Mouse (Mus musculus): Measurements from ENCODE around the gene Ly6g5c. TPM values are rescaled to one million over a fixed set of nuclear protein-coding genes. Genes with fewer than 3 reads are reported as not detected.

The Ly6g5c gene
- polyA plus RNA-seq, 1 experiment: not detected

DNA sequence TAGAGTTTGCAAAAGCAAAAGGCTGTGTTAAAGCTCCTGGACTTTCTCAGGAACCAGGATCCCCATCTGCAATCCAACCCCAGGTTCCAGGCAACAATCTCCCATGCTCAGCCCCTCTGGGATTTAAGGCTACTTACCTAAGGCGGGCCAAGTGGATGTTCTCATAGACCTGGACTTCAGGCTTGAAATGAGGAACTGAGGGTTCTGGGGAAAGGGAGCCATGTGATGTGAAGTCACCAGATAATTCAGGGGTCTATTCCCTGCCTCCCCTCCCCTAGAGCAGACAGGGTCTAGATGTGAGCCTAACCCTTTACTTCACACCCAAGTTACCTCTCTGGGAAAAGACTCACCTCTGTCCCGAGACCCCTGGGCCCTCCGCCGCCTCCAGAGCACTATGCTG, 27.4 kb upstream of the Ly6g5c start:
- Histone ChIP-seq H3K4me1 (ENCODE audit: control insufficient read depth, insufficient read depth, low read length) (peaks cover 10% of the 10 kb centered on the region; the same call in 1 of the 2 replicates), H3K27ac (ENCODE audit: insufficient read depth, low read depth, low read length) (no peak overlapping the region), H3K27me3 (replicated peaks; ENCODE audit: control insufficient read depth, insufficient read depth, low read length) (no peaks in the 10 kb centered on the region), H3K36me3 (ENCODE audit: control insufficient read depth, insufficient read depth, low read length) (no peaks in the 10 kb centered on the region), H3K4me3 (ENCODE audit: insufficient read depth, low read depth, low read length) (no peak overlapping the region)
- no peak for DNase-seq
- 87% methylated on average over 4 of the region's 4 CpGs for WGBS
- no peak for TF ChIP-seq POLR2A (IDR thresholded peaks at IDR 0.05; ENCODE audit: low read depth, low read length)
- TF ChIP-seq CTCF (conservative IDR thresholded peaks at IDR 0.05; ENCODE audit: insufficient read depth, insufficient read length, low read depth, low read length): no peak

DNA sequence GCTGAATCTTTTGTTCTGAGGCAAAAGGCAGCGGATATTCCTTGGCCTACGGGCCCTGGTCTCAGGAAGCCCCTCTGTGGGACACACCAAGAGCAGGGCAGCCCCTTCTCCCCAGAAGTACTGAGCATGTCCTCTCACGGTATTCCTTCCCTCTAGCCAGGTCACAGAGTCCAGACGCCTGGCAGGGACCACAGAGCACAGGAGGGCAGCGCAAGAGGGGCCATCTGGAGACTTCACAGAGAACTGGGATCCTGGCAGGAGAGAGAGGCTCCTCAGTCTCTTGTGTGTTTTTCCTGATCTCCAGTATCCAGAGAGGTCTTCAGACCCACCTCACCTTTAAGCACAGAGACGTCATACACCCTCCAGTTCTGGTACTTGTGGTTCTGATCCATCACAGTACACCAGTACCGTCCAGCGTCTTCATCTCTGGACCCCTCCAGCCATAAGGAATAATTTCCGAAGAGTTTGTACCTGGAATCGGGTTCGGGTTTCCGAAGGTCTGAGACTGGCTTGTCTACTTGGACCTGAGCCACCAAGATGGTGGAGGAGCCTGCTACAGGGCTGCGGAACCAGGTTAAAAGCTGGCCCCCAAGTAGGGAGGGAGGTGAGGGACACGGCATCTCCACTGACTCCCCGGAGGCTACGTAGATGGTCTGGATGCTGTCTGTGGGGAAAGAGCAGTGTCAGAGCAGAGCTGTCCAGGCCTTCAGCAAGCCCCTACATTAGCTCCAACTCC, 25.1 kb upstream of the Ly6g5c start:
- DNase-seq: no peak
- 88% methylated on average over 16 of the region's 16 CpGs for WGBS
- no peak overlapping the region for H3K27ac ChIP-seq (ENCODE audit: insufficient read depth, low read depth, low read length)
- H3K27me3 ChIP-seq (replicated peaks; ENCODE audit: control insufficient read depth, insufficient read depth, low read length): no peaks in the 10 kb centered on the region
- no peak overlapping the region for H3K4me3 ChIP-seq (ENCODE audit: insufficient read depth, low read depth, low read length)
- H3K36me3 ChIP-seq (ENCODE audit: control insufficient read depth, insufficient read depth, low read length): no peaks in the 10 kb centered on the region
- no peak for TF ChIP-seq POLR2A (IDR thresholded peaks at IDR 0.05; ENCODE audit: low read depth, low read length)
- no peak for TF ChIP-seq CTCF (conservative IDR thresholded peaks at IDR 0.05; ENCODE audit: insufficient read depth, insufficient read length, low read depth, low read length)
- no peaks in the 10 kb centered on the region for H3K4me1 ChIP-seq (ENCODE audit: control insufficient read depth, insufficient read depth, low read length)

DNA sequence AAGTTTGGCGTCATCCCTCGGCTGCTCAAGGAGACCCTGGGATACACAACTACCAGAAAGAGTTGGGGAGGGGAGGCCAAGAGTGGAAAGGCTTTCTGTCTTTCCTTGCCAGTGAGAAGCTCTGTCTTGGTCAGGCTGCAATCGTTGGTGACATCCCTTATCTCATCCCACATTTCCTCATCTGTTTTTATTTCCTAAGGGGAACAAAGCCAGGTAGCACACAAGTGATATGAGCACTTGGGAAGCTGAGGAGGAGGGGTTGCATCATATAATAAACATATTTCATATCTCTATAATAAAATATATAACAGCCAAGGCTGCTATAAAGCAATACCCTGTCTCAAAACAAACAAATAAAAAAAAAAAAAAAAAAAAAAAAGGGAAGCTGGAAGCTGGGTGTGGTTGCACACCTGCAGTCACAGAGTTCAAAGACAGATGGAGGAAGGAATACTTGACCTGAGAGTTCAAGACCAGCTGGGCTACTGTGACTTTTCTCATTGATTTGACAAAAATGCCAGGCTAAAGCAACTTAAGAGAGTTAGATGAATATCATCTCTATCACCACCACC, 24.1 kb upstream of the Ly6g5c start:
- no peaks in the 10 kb centered on the region for H3K4me1 ChIP-seq (ENCODE audit: control insufficient read depth, insufficient read depth, low read length)
- H3K4me3 ChIP-seq (ENCODE audit: insufficient read depth, low read depth, low read length): no peak overlapping the region
- DNase-seq: no peak
- 69% methylated on average over 3 of the region's 3 CpGs for WGBS
- no peaks in the 10 kb centered on the region for H3K36me3 ChIP-seq (ENCODE audit: control insufficient read depth, insufficient read depth, low read length)
- TF ChIP-seq POLR2A (IDR thresholded peaks at IDR 0.05; ENCODE audit: low read depth, low read length) (no peak), CTCF (conservative IDR thresholded peaks at IDR 0.05; ENCODE audit: insufficient read depth, insufficient read length, low read depth, low read length) (no peak)
- H3K27me3 ChIP-seq (replicated peaks; ENCODE audit: control insufficient read depth, insufficient read depth, low read length): no peaks in the 10 kb centered on the region
- no peak overlapping the region for H3K27ac ChIP-seq (ENCODE audit: insufficient read depth, low read depth, low read length)

DNA sequence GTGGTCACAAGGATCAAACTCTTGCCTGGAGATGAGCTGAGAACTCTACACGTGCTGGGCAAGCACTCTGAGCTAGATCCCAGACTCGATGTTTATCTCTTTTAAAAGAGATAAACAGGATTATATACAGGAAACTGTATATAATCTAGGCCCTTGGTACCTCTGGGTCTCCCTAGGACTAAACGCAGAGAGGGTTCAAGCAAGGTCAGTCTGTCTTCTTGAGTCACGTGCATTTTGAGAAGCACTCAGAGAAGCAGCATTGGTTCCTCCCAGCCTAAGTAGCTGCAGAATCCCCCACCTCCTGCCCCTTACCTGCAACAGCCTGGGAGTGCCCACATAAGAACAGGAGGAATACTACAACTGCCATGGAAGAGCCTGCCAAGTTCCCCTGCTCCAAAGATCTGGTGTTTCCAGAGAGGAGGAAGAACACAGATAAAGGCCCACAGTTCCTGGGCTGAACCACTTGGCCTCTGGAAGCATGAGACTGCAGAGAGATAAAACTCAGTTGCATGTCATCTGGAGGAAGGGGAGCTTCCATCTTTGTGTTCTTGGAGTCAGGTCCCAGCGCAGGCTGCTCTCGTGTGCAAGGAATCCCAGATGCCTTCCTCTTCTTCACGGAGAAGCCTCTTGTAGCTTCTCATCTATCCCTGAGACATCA, 22.7 kb upstream of the Ly6g5c start, which contains the start of gene Ly6g6f:
Gene Ly6g6f, minus strand, starts transcription at position 403 of the 658 bp plus-strand sequence.
- Histone ChIP-seq H3K27ac (ENCODE audit: insufficient read depth, low read depth, low read length) (no peak within 1 kb of the TSS), H3K4me3 (ENCODE audit: insufficient read depth, low read depth, low read length) (no peak within 1 kb of the TSS), H3K27me3 (replicated peaks; ENCODE audit: control insufficient read depth, insufficient read depth, low read length) (no peaks in the 10 kb centered on the region), H3K4me1 (ENCODE audit: control insufficient read depth, insufficient read depth, low read length) (peaks cover 4% of the 10 kb centered on the region; the same call in 1 of the 2 replicates), H3K36me3 (ENCODE audit: control insufficient read depth, insufficient read depth, low read length) (no peaks in the 10 kb centered on the region)
- TF ChIP-seq CTCF (conservative IDR thresholded peaks at IDR 0.05; ENCODE audit: insufficient read depth, insufficient read length, low read depth, low read length) (no peak), POLR2A (IDR thresholded peaks at IDR 0.05; ENCODE audit: low read depth, low read length) (no peak)
- DNase-seq: no peak
- WGBS: 80% methylated on average over 7 of the region's 7 CpGs

DNA sequence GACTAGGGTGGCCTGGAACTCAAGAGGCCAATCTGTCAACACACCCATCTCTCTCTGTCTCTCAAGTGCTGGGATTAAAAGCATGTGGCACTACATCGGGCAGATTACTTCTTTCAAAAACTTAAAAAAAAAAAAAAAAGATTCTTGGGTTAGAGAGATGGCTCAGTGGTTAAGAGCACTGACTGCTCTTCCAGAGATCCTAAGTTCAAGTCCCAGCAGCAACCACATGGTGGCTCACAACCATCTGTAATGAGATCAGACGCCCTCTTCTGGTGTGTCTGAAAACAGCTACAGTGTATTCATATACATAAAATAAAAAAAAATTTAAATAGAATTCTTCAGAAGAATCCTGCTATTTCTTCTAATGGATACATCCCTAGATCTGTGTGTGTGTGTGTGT, 19.9 kb upstream of the Ly6g5c start:
- peaks cover 5% of the 10 kb centered on the region; the same call in 1 of the 2 replicates for H3K4me1 ChIP-seq (ENCODE audit: control insufficient read depth, insufficient read depth, low read length)
- DNase-seq: no peak
- 53% methylated on average over 2 of the region's 2 CpGs for WGBS
- H3K36me3 ChIP-seq (ENCODE audit: control insufficient read depth, insufficient read depth, low read length): peaks cover 3% of the 10 kb centered on the region; the same call in 1 of the 2 replicates
- H3K27ac ChIP-seq (ENCODE audit: insufficient read depth, low read depth, low read length): no peak overlapping the region
- no peak overlapping the region for H3K4me3 ChIP-seq (ENCODE audit: insufficient read depth, low read depth, low read length)
- TF ChIP-seq POLR2A (IDR thresholded peaks at IDR 0.05; ENCODE audit: low read depth, low read length): no peak
- TF ChIP-seq CTCF (conservative IDR thresholded peaks at IDR 0.05; ENCODE audit: insufficient read depth, insufficient read length, low read depth, low read length): no peak
- H3K27me3 ChIP-seq (replicated peaks; ENCODE audit: control insufficient read depth, insufficient read depth, low read length): no peaks in the 10 kb centered on the region

DNA sequence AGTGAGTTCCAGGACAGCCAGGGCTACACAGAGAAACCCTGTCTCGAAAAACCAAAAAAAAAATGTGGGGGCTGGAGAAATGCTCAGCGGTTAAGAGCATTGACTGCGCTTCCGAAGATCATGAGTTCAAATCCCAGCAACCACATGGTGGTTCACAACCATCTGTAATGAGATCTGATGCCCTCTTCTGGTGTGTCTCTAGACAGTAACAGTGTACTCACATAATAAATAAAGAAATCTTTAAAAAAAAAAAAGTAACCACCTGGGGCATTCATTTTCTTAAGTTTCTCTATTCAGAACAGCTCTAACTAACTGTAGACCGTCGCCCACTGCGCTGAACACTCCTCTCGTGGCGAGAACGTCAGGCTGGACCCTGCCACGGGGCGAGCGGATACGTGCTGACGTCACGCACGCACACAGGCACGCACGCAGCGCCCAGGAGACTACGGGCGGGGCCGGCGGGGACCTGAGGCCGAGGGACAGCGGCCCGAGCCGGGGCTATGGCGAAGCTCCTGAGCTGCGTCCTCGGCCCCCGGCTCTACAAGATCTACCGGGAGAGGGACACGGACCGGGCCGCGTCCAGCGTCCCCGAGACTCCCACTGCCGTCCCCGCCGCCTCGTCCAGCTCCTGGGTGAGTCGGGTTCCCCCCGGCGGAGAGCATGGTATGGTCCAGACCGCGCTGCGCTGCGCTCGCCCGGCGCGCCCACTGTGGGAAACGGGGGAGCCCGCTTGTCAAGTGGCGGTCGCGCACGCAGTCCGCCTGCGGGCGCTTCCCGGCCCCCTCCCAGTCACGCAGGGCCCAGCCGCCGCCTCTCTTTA, 19.0 kb upstream of the Ly6g5c start, which contains the start of gene Abhd16a:
Gene Abhd16a, plus strand, starts transcription at position 439 of the 820 bp plus-strand sequence.
- Histone ChIP-seq H3K27ac (ENCODE audit: insufficient read depth, low read depth, low read length) (peak within 1 kb of the TSS; percentile 100), H3K4me1 (ENCODE audit: control insufficient read depth, insufficient read depth, low read length) (peaks cover 5% of the 10 kb centered on the region; the same call in 1 of the 2 replicates), H3K4me3 (ENCODE audit: insufficient read depth, low read depth, low read length) (peak within 1 kb of the TSS; percentile 96), H3K36me3 (ENCODE audit: control insufficient read depth, insufficient read depth, low read length) (peaks cover 3% of the 10 kb centered on the region; the same call in 1 of the 2 replicates), H3K27me3 (replicated peaks; ENCODE audit: control insufficient read depth, insufficient read depth, low read length) (no peaks in the 10 kb centered on the region)
- peak; percentile 96 for DNase-seq
- no peak for TF ChIP-seq CTCF (conservative IDR thresholded peaks at IDR 0.05; ENCODE audit: insufficient read depth, insufficient read length, low read depth, low read length)
- peak; percentile 59 for TF ChIP-seq POLR2A (IDR thresholded peaks at IDR 0.05; ENCODE audit: low read depth, low read length)
- 2% methylated on average over 67 of the region's 67 CpGs for WGBS

All from kidney, adult 2 months (tissue).